Mouse (Mus musculus): Measurements from ENCODE around the gene Hsd11b2. TPM values are rescaled to one million over a fixed set of nuclear protein-coding genes. Genes with fewer than 3 reads are reported as not detected.

Gene Hsd11b2
- 0.54 and 0.61 TPM in 2 replicates for polyA plus RNA-seq (2011; ENCODE audit: insufficient read depth, insufficient read length, low read depth, missing spikeins)

GRCm38 (mm10) chr8:105518436-105519313 lies at the start of gene Hsd11b2:
TSS of gene Hsd11b2 (plus strand) at chr8:105518755.
- Histone ChIP-seq H3K36me3 (ENCODE audit: control insufficient read depth, insufficient read depth, low read length, poor library complexity, severe bottlenecking) (no peaks in the 10 kb centered on the region), H3K27ac (ENCODE audit: insufficient read depth, low read length) (no peak within 1 kb of the TSS), H3K4me3 (ENCODE audit: low read depth, low read length) (peak within 1 kb of the TSS; percentile 59), H3K4me1 (ENCODE audit: control insufficient read depth, insufficient read depth, low read length) (peaks cover 2% of the 10 kb centered on the region), H3K9me3 (replicated peaks; ENCODE audit: control insufficient read depth, insufficient read depth, low read length, poor library complexity, severe bottlenecking) (no peaks in the 10 kb centered on the region), H3K27me3 (ENCODE audit: control insufficient read depth, insufficient read depth, low read length, poor library complexity, severe bottlenecking) (no peaks in the 10 kb centered on the region; the same call in 1 of the 2 replicates), H3K9ac (ENCODE audit: low read depth, poor library complexity, severe bottlenecking) (peak within 1 kb of the TSS; percentile 46)
- TF ChIP-seq POLR2A (IDR thresholded peaks at IDR 0.05; ENCODE audit: insufficient read depth, low read length) (no peak), EP300 (IDR thresholded peaks at IDR 0.05; ENCODE audit: insufficient read depth, low read depth, low read length) (no peak), CTCF (IDR thresholded peaks at IDR 0.05; ENCODE audit: low read depth, low read length) (no peak)

- no peaks in the 10 kb centered on the region for H3K27me3 ChIP-seq (ENCODE audit: control insufficient read depth, insufficient read depth, low read length, poor library complexity, severe bottlenecking)
- no peak overlapping the region for H3K9ac ChIP-seq (ENCODE audit: low read depth, poor library complexity, severe bottlenecking)
- H3K4me3 ChIP-seq (ENCODE audit: low read depth, low read length): no peak overlapping the region
- no peak overlapping the region for H3K27ac ChIP-seq (ENCODE audit: insufficient read depth, low read length)
- H3K9me3 ChIP-seq (replicated peaks; ENCODE audit: control insufficient read depth, insufficient read depth, low read length, poor library complexity, severe bottlenecking): no peaks in the 10 kb centered on the region
- H3K36me3 ChIP-seq (ENCODE audit: control insufficient read depth, insufficient read depth, low read length, poor library complexity, severe bottlenecking): no peaks in the 10 kb centered on the region
- no peak for TF ChIP-seq POLR2A (IDR thresholded peaks at IDR 0.05; ENCODE audit: insufficient read depth, low read length)
- no peak for TF ChIP-seq CTCF (IDR thresholded peaks at IDR 0.05; ENCODE audit: low read depth, low read length)
- TF ChIP-seq EP300 (IDR thresholded peaks at IDR 0.05; ENCODE audit: insufficient read depth, low read depth, low read length): no peak
- peaks cover 5% of the 10 kb centered on the region for H3K4me1 ChIP-seq (ENCODE audit: control insufficient read depth, insufficient read depth, low read length)
Measured at GRCm38 (mm10) chr8:105469041-105469695, 49.4 kb upstream of the Hsd11b2 start.

GRCm38 (mm10) chr8:105469816-105470215 lies 48.7 kb upstream of the Hsd11b2 start:
- H3K9ac ChIP-seq (ENCODE audit: low read depth, poor library complexity, severe bottlenecking): no peak overlapping the region
- no peaks in the 10 kb centered on the region for H3K9me3 ChIP-seq (replicated peaks; ENCODE audit: control insufficient read depth, insufficient read depth, low read length, poor library complexity, severe bottlenecking)
- no peaks in the 10 kb centered on the region for H3K36me3 ChIP-seq (ENCODE audit: control insufficient read depth, insufficient read depth, low read length, poor library complexity, severe bottlenecking)
- H3K4me3 ChIP-seq (ENCODE audit: low read depth, low read length): no peak overlapping the region
- TF ChIP-seq EP300 (IDR thresholded peaks at IDR 0.05; ENCODE audit: insufficient read depth, low read depth, low read length) (no peak), POLR2A (IDR thresholded peaks at IDR 0.05; ENCODE audit: insufficient read depth, low read length) (no peak), CTCF (IDR thresholded peaks at IDR 0.05; ENCODE audit: low read depth, low read length) (no peak)
- H3K27me3 ChIP-seq (ENCODE audit: control insufficient read depth, insufficient read depth, low read length, poor library complexity, severe bottlenecking): no peaks in the 10 kb centered on the region
- no peak overlapping the region for H3K27ac ChIP-seq (ENCODE audit: insufficient read depth, low read length)
- H3K4me1 ChIP-seq (ENCODE audit: control insufficient read depth, insufficient read depth, low read length): peaks cover 5% of the 10 kb centered on the region

GRCm38 (mm10) chr8:105470262-105470661 lies 48.3 kb upstream of the Hsd11b2 start:
- H3K27ac ChIP-seq (ENCODE audit: insufficient read depth, low read length): no peak overlapping the region

GRCm38 (mm10) chr8:105470681-105471313 lies 47.8 kb upstream of the Hsd11b2 start:
- no peaks in the 10 kb centered on the region for H3K27me3 ChIP-seq (ENCODE audit: control insufficient read depth, insufficient read depth, low read length, poor library complexity, severe bottlenecking)
- H3K4me3 ChIP-seq (ENCODE audit: low read depth, low read length): peak overlapping the region; percentile 50
- H3K9ac ChIP-seq (ENCODE audit: low read depth, poor library complexity, severe bottlenecking): peak overlapping the region; percentile 17; the same call in 1 of the 2 replicates
- no peaks in the 10 kb centered on the region for H3K36me3 ChIP-seq (ENCODE audit: control insufficient read depth, insufficient read depth, low read length, poor library complexity, severe bottlenecking)
- no peak overlapping the region for H3K27ac ChIP-seq (ENCODE audit: insufficient read depth, low read length)
- H3K9me3 ChIP-seq (replicated peaks; ENCODE audit: control insufficient read depth, insufficient read depth, low read length, poor library complexity, severe bottlenecking): no peaks in the 10 kb centered on the region
- peaks cover 5% of the 10 kb centered on the region for H3K4me1 ChIP-seq (ENCODE audit: control insufficient read depth, insufficient read depth, low read length)
- TF ChIP-seq EP300 (IDR thresholded peaks at IDR 0.05; ENCODE audit: insufficient read depth, low read depth, low read length): no peak
- no peak for TF ChIP-seq POLR2A (IDR thresholded peaks at IDR 0.05; ENCODE audit: insufficient read depth, low read length)
- no peak for TF ChIP-seq CTCF (IDR thresholded peaks at IDR 0.05; ENCODE audit: low read depth, low read length)

More at GRCm38 (mm10) chr8:105470262-105470661, 48.3 kb upstream of the Hsd11b2 start:
- Histone ChIP-seq H3K9me3 (replicated peaks; ENCODE audit: control insufficient read depth, insufficient read depth, low read length, poor library complexity, severe bottlenecking) (no peaks in the 10 kb centered on the region), H3K27me3 (ENCODE audit: control insufficient read depth, insufficient read depth, low read length, poor library complexity, severe bottlenecking) (no peaks in the 10 kb centered on the region), H3K4me1 (ENCODE audit: control insufficient read depth, insufficient read depth, low read length) (peaks cover 5% of the 10 kb centered on the region), H3K36me3 (ENCODE audit: control insufficient read depth, insufficient read depth, low read length, poor library complexity, severe bottlenecking) (no peaks in the 10 kb centered on the region), H3K9ac (ENCODE audit: low read depth, poor library complexity, severe bottlenecking) (no peak overlapping the region), H3K4me3 (ENCODE audit: low read depth, low read length) (no peak overlapping the region)
- no peak for TF ChIP-seq CTCF (IDR thresholded peaks at IDR 0.05; ENCODE audit: low read depth, low read length)
- no peak for TF ChIP-seq EP300 (IDR thresholded peaks at IDR 0.05; ENCODE audit: insufficient read depth, low read depth, low read length)
- no peak for TF ChIP-seq POLR2A (IDR thresholded peaks at IDR 0.05; ENCODE audit: insufficient read depth, low read length)

Data from ES-Bruce4 (cell line).